Mouse (Mus musculus): ENCODE results near the gene Cryga.
"Not testable (repeated sequence)": the region's sequence is repeated elsewhere in the genome, so short reads cannot be mapped to it uniquely, and the experiment has no call there.

The Cryga gene

GRCm38 (mm10) chr1:65091566-65091965 is 11.6 kb downstream of the Cryga start:
- DNase-seq (ENCODE audit: low read depth, low spot score), result no peak

- DNase-seq (ENCODE audit: low read depth, low spot score), result no peak
These were observed 12.8 kb downstream of the Cryga start for GRCm38 (mm10) chr1:65090370-65090769.

GRCm38 (mm10) chr1:65088567-65089356 is 14.4 kb downstream of the Cryga start:
- no peak for DNase-seq (ENCODE audit: low read depth, low spot score)

GRCm38 (mm10) chr1:65082188-65082587 is 21.0 kb downstream of the Cryga start, which contains the start of gene Crygb:
Gene Crygb, minus strand, starts transcription at chr1:65082288.
- DNase-seq (ENCODE audit: low read depth, low spot score), result no peak

GRCm38 (mm10) chr1:65075607-65076006 is 27.6 kb downstream of the Cryga start:
- DNase-seq (ENCODE audit: low read depth, low spot score), result no peak

- DNase-seq (ENCODE audit: low read depth, low spot score), result no peak
These were observed 29.6 kb downstream of the Cryga start, which contains the start of gene Crygc for GRCm38 (mm10) chr1:65073589-65073988. Gene Crygc, minus strand, starts transcription at chr1:65073689.

GRCm38 (mm10) chr1:65067842-65068241 is 35.3 kb downstream of the Cryga start:
- no peak for DNase-seq (ENCODE audit: low read depth, low spot score)

- no peak for DNase-seq (ENCODE audit: low read depth, low spot score)
These were observed 39.0 kb downstream of the Cryga start for GRCm38 (mm10) chr1:65064201-65064600.

- DNase-seq (ENCODE audit: low read depth, low spot score), result no peak
These were observed 39.8 kb downstream of the Cryga start, which contains the start of gene Crygd for GRCm38 (mm10) chr1:65063352-65063751. Gene Crygd, minus strand, starts transcription at chr1:65063452.

GRCm38 (mm10) chr1:65052140-65052539 is 51.0 kb downstream of the Cryga start:
- no peak for DNase-seq (ENCODE audit: low read depth, low spot score)

GRCm38 (mm10) chr1:65051696-65052095 is 51.5 kb downstream of the Cryga start:
- DNase-seq (ENCODE audit: low read depth, low spot score), result no peak

- DNase-seq (ENCODE audit: low read depth, low spot score), result not testable (repeated sequence)
These were observed 52.2 kb downstream of the Cryga start, which contains the start of gene Cryge for GRCm38 (mm10) chr1:65050952-65051351. Gene Cryge, minus strand, starts transcription at chr1:65051149.

All from CD4-positive helper T cell, adult 2 months (primary cell).